Mouse (Mus musculus): ENCODE measurements around the gene Ttc7b.

- no peak for TF ChIP-seq ZC3H11A (IDR thresholded peaks at IDR 0.05; ENCODE audit: borderline replicate concordance, low read depth, low read length)
- TF ChIP-seq MAFK (IDR thresholded peaks at IDR 0.05; ENCODE audit: insufficient read depth, low read depth, low read length): no peak
Observed at GRCm38 (mm10) chr12:100393109-100393508, 127.5 kb downstream of the Ttc7b start.
